Mouse (Mus musculus): ENCODE data around the gene Vegfa. TPM values are rescaled to one million over a fixed set of nuclear protein-coding genes. Genes with fewer than 3 reads are reported as not detected.

The Vegfa gene
- polyA plus RNA-seq, 1 experiment = 1.3 TPM

GRCm38 (mm10) chr17:46014935-46015334 lies 17.2 kb downstream of the Vegfa start:
- peaks cover 37% of the 10 kb centered on the region for H3K36me3 ChIP-seq (ENCODE audit: control insufficient read depth)
- TF ChIP-seq GATA1 (IDR thresholded peaks at IDR 0.05; ENCODE audit: low read length) (no peak), TAL1 (IDR thresholded peaks at IDR 0.05; ENCODE audit: low read length) (no peak)
- H3K27me3 ChIP-seq (ENCODE audit: control insufficient read depth) = no peaks in the 10 kb centered on the region
- no peak overlapping the region for H3K4me3 ChIP-seq (replicated peaks)
- no peaks in the 10 kb centered on the region for H3K9me3 ChIP-seq (ENCODE audit: control insufficient read depth, low read length)
- peaks cover 1% of the 10 kb centered on the region; the same call in 1 of the 2 replicates for H3K4me1 ChIP-seq (ENCODE audit: control insufficient read depth)

DNA sequence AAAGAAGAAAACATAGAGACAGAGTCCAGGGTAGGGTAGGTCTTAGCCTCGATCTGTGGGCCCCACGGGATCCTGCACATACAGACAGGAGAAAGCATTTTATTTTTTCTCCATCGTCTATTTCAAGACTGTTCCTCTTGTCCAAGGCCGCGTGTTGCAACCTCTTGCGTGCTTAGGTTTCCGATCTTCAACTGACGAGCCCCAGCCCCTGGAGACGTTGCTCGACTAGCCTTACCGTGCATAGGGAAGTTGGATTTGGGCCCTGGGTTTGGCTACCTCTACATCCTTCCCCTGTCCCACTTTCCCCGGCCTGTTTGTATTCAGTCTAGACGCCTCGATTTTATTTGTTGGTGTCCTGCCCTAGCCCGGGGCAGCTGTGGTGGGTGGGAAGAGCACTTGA lies 18.6 kb downstream of the Vegfa start:
- Histone ChIP-seq H3K9me3 (ENCODE audit: control insufficient read depth, low read length) (no peaks in the 10 kb centered on the region), H3K4me1 (ENCODE audit: control insufficient read depth) (peaks cover 1% of the 10 kb centered on the region; the same call in 1 of the 2 replicates), H3K4me3 (replicated peaks) (no peak overlapping the region), H3K27me3 (ENCODE audit: control insufficient read depth) (no peaks in the 10 kb centered on the region), H3K36me3 (ENCODE audit: control insufficient read depth) (peaks cover 23% of the 10 kb centered on the region)
- TF ChIP-seq GATA1 (IDR thresholded peaks at IDR 0.05; ENCODE audit: low read length) (no peak), TAL1 (IDR thresholded peaks at IDR 0.05; ENCODE audit: low read length) (no peak)

GRCm38 (mm10) chr17:46012211-46012610 lies 20.0 kb downstream of the Vegfa start:
- Histone ChIP-seq H3K4me1 (ENCODE audit: control insufficient read depth) (peaks cover 1% of the 10 kb centered on the region; the same call in 1 of the 2 replicates), H3K9me3 (ENCODE audit: control insufficient read depth, low read length) (no peaks in the 10 kb centered on the region), H3K27me3 (ENCODE audit: control insufficient read depth) (no peaks in the 10 kb centered on the region), H3K4me3 (replicated peaks) (no peak overlapping the region), H3K36me3 (ENCODE audit: control insufficient read depth) (peaks cover 14% of the 10 kb centered on the region)
- TF ChIP-seq GATA1 (IDR thresholded peaks at IDR 0.05; ENCODE audit: low read length) (no peak), TAL1 (IDR thresholded peaks at IDR 0.05; ENCODE audit: low read length) (no peak)

- TF ChIP-seq TAL1 (IDR thresholded peaks at IDR 0.05; ENCODE audit: low read length) = no peak
- TF ChIP-seq GATA1 (IDR thresholded peaks at IDR 0.05; ENCODE audit: low read length) = no peak
- Histone ChIP-seq H3K4me3 (replicated peaks) (no peak overlapping the region), H3K36me3 (ENCODE audit: control insufficient read depth) (peaks cover 2% of the 10 kb centered on the region; the same call in 1 of the 2 replicates), H3K27me3 (ENCODE audit: control insufficient read depth) (no peaks in the 10 kb centered on the region), H3K4me1 (ENCODE audit: control insufficient read depth) (no peaks in the 10 kb centered on the region; the same call in 1 of the 2 replicates), H3K9me3 (ENCODE audit: control insufficient read depth, low read length) (no peaks in the 10 kb centered on the region)
Measured at GRCm38 (mm10) chr17:46010462-46010861, 21.7 kb downstream of the Vegfa start.

- TF ChIP-seq TAL1 (IDR thresholded peaks at IDR 0.05; ENCODE audit: low read length) (no peak), GATA1 (IDR thresholded peaks at IDR 0.05; ENCODE audit: low read length) (no peak)
- no peaks in the 10 kb centered on the region; the same call in 1 of the 2 replicates for H3K4me1 ChIP-seq (ENCODE audit: control insufficient read depth)
- no peak overlapping the region for H3K4me3 ChIP-seq (replicated peaks)
Measured at GRCm38 (mm10) chr17:46009182-46009581, 23.0 kb downstream of the Vegfa start.

DNA sequence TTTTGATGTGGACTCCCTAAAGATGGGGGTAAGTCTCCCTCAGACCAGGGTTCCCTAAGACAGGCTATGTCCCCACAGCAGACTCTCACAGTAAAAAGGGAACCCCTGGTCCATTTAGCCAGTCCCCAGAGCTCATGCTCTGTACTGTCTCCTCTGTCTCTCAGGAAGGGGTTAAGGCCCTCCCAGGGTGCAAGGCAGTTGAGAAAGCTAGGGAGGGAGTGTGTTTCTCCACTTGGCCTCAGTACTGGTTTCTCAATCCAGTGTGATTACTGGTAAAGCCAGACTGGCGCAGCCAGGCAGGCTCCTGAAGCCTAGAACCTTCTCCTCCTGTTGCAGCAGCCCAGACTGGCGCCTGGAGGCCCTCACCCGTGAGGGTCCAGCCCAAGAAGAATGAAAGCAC lies 26.7 kb downstream of the Vegfa start:
- Histone ChIP-seq H3K36me3 (ENCODE audit: control insufficient read depth) (no peaks in the 10 kb centered on the region), H3K9me3 (ENCODE audit: control insufficient read depth, low read length) (no peaks in the 10 kb centered on the region), H3K27me3 (ENCODE audit: control insufficient read depth) (no peaks in the 10 kb centered on the region), H3K4me1 (ENCODE audit: control insufficient read depth) (no peaks in the 10 kb centered on the region; the same call in 1 of the 2 replicates), H3K4me3 (replicated peaks) (no peak overlapping the region)
- TF ChIP-seq TAL1 (IDR thresholded peaks at IDR 0.05; ENCODE audit: low read length) (no peak), GATA1 (IDR thresholded peaks at IDR 0.05; ENCODE audit: low read length) (no peak)

More at GRCm38 (mm10) chr17:46009182-46009581, 23.0 kb downstream of the Vegfa start:
- Histone ChIP-seq H3K9me3 (ENCODE audit: control insufficient read depth, low read length) (no peaks in the 10 kb centered on the region), H3K27me3 (ENCODE audit: control insufficient read depth) (no peaks in the 10 kb centered on the region), H3K36me3 (ENCODE audit: control insufficient read depth) (no peaks in the 10 kb centered on the region)

DNA sequence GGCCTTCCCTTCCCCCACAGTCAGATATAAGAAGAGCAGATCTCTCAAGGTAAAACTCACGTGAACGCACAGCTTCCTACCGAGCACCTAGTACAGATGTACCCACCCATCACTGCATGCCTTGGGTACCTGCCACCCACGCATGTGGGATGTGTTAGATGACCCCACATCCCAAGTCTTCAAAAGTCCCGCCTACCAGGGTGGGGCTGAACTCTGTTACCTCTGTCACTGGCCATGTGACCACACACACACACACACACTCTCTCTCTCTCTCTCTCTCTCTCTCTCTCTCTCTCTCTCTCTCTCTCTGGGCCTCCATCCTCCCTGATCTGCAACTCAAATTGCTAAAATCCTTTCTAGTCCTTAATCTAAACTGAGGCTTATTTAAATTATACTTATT lies 27.7 kb downstream of the Vegfa start:
- no peak overlapping the region for H3K4me3 ChIP-seq (replicated peaks)
- H3K4me1 ChIP-seq (ENCODE audit: control insufficient read depth) = no peaks in the 10 kb centered on the region; the same call in 1 of the 2 replicates
- no peaks in the 10 kb centered on the region for H3K9me3 ChIP-seq (ENCODE audit: control insufficient read depth, low read length)
- TF ChIP-seq TAL1 (IDR thresholded peaks at IDR 0.05; ENCODE audit: low read length) (no peak), GATA1 (IDR thresholded peaks at IDR 0.05; ENCODE audit: low read length) (no peak)
- no peaks in the 10 kb centered on the region for H3K27me3 ChIP-seq (ENCODE audit: control insufficient read depth)
- no peaks in the 10 kb centered on the region for H3K36me3 ChIP-seq (ENCODE audit: control insufficient read depth)

DNA sequence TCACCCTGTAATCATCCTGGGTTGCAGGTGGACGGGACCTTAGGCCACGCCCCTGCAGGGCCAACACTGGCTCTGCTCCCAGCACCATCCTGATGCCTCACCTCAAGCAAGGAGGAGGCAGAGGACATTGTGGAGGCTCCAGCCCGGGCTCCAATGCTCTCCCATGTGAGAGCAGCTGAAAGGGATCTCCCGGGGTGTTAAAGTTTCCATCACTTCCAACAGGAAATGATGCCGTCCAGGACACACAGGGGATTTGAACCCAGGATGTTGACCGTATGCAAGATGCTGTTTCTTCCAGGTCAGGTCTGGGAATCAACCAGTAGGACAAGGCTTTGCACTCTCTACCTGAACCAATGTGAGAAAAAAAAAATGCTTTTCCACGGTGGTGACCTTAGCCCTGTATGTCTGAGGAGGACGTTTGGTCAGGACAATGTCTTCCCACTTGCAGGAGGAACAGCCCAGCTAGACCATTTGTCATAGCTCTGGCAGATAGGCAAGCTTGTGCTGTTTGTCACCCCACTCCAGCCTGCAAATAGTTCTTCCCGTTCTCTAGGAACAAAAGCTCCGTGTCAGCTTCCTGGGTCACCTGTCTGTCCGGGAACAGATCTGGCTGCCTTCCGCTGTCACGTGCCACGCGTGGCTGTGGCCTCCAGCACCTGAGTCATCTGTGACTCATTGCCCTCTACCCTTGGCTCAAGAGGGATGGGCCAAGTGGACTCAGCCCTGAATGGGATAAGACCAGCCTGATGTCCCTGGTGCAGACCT lies 28.3 kb downstream of the Vegfa start:
- H3K4me3 ChIP-seq (replicated peaks) = no peak overlapping the region
- no peaks in the 10 kb centered on the region for H3K9me3 ChIP-seq (ENCODE audit: control insufficient read depth, low read length)
- no peaks in the 10 kb centered on the region for H3K4me1 ChIP-seq (ENCODE audit: control insufficient read depth)
- H3K36me3 ChIP-seq (ENCODE audit: control insufficient read depth) = no peaks in the 10 kb centered on the region
- no peak for TF ChIP-seq GATA1 (IDR thresholded peaks at IDR 0.05; ENCODE audit: low read length)
- TF ChIP-seq TAL1 (IDR thresholded peaks at IDR 0.05; ENCODE audit: low read length) = no peak
- H3K27me3 ChIP-seq (ENCODE audit: control insufficient read depth) = no peaks in the 10 kb centered on the region

- no peak overlapping the region for H3K4me3 ChIP-seq (replicated peaks)
- no peaks in the 10 kb centered on the region for H3K36me3 ChIP-seq (ENCODE audit: control insufficient read depth)
- TF ChIP-seq TAL1 (IDR thresholded peaks at IDR 0.05; ENCODE audit: low read length) (no peak), GATA1 (IDR thresholded peaks at IDR 0.05; ENCODE audit: low read length) (no peak)
- no peaks in the 10 kb centered on the region for H3K9me3 ChIP-seq (ENCODE audit: control insufficient read depth, low read length)
- H3K4me1 ChIP-seq (ENCODE audit: control insufficient read depth) = no peaks in the 10 kb centered on the region
- no peaks in the 10 kb centered on the region for H3K27me3 ChIP-seq (ENCODE audit: control insufficient read depth)
Measured at GRCm38 (mm10) chr17:45999366-45999940, 32.7 kb downstream of the Vegfa start.

All from erythroblast, embryonic 14.5 days (primary cell).